ENCODE assay signal across 25 mouse cellular contexts in genomic region chr1:81209536-81209935, GRCm38 (mm10).
"Had no signal": no experiment of that assay in that cellular context is flagged by ENCODE, and none has a peak within 500 bp of the region (broad histone marks: within the 10 kb centered on the region; RNA-seq: fewer than 3 reads in every experiment).

No protein-coding gene starts in this region.

- H3K27ac ChIP-seq: heart, adult 2 months; heart, embryonic 13.5 days; heart, embryonic 15.5 days; hindbrain, embryonic 13.5 days; hindbrain, embryonic 15.5 days; hindbrain, postnatal 0 days; kidney, embryonic 15.5 days; kidney, postnatal 0 days; limb, embryonic 13.5 days; limb, embryonic 15.5 days; liver, embryonic 12.5 days; liver, embryonic 14.5 days had no signal

- DNase-seq: gastrocnemius, postnatal 36 days; heart, adult 11 months; heart, adult 2 months; heart, postnatal 14 days; heart, postnatal 36 days; kidney, adult 11 months; kidney, adult 2 months; kidney, adult 9 months; kidney, postnatal 14 days; kidney, postnatal 36 days; layer of hippocampus, adult 9-11 months; layer of hippocampus, postnatal 36 days; left cerebral cortex, postnatal 4 days; lung, adult 18-20 months had no signal

- H3K4me3 ChIP-seq: heart, adult 2 months; heart, embryonic 13.5 days; heart, embryonic 15.5 days; hindbrain, embryonic 13.5 days; hindbrain, embryonic 15.5 days; kidney, embryonic 15.5 days; limb, embryonic 13.5 days; limb, embryonic 15.5 days; liver, embryonic 12.5 days had no signal

- H3K4me1 ChIP-seq: heart, embryonic 13.5 days; heart, embryonic 15.5 days; hindbrain, embryonic 13.5 days; hindbrain, embryonic 15.5 days; kidney, embryonic 15.5 days; limb, embryonic 13.5 days; limb, embryonic 15.5 days; liver, embryonic 12.5 days had no signal

- H3K27me3 ChIP-seq: heart, embryonic 13.5 days; heart, embryonic 15.5 days; hindbrain, embryonic 13.5 days; hindbrain, embryonic 15.5 days; kidney, embryonic 15.5 days; limb, embryonic 13.5 days; limb, embryonic 15.5 days; liver, embryonic 12.5 days had no signal
